Mouse (Mus musculus) liver (tissue): ENCODE measurements around the gene Arhgef7.

Experiments used
- DNase-seq: peaks from one replicate; pipeline ENCODE4 v3.0.0-alpha.2; 2020; ENCODE audit warnings: mixed read lengths

Arhgef7 gene

DNA sequence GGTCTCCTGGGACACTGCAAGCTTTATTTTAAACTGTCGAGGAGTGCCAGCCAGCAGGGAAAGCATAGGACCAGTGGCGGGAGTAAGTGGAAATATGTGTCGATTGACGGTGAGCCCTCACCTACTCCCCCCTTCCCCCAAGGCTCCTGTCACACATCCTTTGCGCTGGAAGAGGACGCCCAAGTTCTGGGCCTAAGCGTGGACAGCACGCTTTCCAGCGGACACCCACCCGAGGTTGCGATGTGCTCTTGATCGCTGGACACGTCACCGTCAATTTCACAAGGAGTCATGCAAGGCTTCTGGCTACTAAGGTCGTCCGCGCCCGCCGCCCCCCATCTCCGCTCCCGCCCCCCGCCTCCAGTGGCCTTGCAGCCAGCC is 259 bp upstream of the Arhgef7 start:
- no peak for DNase-seq

DNA sequence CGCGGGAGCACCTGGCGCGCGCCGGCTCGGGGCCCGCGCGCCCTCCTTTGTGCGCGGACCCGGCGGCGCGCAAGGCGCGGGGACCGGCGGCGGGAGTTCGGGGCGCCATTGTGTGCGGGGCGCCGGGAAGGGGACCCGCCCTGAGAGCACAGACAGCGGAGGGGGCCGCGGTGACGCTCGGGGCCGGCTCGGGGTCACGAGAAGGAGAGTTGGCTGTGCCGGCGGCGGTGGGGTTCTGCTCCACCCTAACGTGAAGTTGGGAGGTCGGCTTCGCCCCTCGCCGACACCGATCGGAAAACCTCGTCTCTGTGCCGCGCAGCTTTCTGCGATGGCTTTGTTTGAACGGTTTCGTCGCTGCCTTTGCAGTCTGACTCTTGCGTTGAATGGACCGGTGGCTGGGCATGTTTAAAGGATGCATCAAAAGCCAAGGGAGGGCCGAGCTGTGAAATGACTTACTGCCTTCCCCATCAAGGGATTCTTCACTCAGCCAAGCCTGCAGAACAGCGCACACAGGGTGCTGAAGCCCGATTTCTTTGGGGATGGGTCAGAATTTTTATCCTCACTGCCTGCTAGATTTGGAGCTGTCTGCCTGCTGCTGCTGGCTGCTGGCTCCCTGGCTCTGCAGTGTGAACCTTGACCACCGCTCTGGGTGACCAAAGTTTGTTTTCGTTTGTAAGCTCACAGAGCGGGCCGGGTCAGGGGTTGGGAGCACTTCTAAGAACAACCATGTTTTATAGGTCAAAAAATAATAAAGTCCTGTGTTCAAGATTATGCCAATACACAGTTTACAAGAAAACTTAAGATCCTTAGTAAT is 1.2 kb downstream of the Arhgef7 start:
- DNase-seq: peak; percentile 50

DNA sequence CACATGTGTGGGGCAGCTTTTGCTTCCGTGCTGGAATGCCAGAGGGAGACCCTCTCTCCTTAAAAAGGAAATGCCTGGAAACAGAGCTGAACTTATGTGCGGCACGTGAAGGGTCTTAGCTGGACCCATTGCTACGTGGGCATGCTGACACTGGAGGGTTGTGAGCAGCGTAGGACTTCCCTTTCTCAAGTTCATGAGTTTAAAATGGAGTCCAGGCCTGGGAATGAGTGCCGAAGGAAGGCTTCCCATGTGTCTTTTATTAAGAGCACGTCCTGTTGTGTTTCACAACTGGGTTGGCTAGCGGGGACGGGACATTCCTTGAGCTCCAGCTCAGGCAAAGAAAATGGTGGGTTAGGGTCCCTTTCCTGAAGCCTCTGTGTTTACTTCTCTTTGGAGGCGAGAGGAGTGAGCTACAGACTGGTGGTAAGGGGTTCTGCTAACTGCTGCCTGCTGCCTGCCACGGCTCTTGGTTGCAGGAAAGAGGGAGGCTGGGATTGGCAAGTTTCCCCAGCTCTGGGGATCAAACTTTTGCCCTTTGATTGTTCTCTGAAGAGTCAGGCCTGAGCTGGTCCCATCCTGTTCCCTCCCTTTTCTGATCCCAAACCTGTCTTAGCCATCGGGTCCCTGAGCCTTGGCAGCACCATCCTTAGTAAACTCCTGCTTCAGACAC is 2.9 kb downstream of the Arhgef7 start:
- DNase-seq: no peak

DNA sequence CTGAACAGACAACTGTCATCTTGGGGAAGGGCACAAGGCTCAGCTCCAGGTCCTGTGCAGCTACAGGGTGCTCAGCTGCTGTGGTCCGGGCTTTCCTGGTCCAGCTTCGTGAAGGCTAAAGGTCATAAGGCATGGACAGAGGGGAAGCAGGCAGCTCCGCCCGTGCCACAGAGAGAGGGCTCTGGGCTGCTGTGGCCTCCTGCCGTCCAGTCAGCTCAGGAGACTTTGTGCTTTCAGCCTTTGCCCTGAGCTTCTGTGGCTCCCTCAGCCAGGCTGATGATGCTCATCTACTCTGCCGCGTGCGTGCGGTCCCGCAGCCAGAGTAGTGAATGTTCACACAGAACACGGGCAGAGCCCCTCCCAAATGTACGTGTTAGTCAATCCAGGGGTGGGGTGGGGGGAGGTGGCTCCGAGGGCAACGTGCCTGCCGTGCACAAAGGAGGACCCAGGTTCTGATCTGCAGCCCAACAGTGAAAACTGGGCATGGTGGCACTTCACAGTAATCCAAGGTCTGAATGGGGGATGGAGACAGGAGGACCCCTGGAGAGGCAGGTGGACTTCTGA is 8.2 kb downstream of the Arhgef7 start:
- peak; percentile 29 for DNase-seq

DNA sequence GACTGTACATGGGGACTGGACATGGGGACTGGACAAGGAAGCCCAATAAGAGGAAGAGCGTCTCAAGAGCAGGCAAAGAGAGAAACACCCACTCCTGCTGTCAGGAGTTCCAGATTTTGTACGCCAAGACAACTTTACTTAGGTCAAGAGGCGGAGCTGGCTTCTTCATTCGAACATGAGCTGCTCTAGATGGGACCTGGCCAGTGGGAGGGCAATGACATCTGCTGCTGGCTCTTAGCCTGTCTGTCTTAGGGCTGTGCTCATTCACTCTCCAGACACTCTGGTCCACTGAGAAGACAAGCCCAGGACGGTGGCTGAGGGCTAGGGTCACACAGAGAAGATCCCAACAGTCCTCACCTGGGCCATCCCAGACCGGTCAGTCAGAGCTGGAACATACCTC is 9.6 kb downstream of the Arhgef7 start:
- DNase-seq: no peak

DNA sequence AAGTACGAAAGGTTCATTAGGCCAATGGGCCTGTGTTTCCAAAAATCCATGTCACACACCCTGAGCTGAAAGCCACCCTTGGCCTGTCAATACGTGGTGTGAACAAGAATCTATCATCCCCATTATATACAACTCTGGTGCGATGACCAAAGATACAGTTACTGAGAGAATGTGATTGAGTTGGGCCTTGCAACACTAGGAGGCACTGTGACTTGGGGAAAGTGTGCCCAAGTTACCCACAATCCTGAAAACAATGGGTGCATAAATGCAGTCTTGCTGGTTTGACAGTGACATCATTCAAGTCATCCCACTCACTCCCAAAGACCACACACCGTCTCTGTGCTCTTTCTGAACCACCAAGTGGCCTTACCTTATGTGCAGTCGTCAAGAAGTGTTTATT is 11.6 kb downstream of the Arhgef7 start:
- no peak for DNase-seq

DNA sequence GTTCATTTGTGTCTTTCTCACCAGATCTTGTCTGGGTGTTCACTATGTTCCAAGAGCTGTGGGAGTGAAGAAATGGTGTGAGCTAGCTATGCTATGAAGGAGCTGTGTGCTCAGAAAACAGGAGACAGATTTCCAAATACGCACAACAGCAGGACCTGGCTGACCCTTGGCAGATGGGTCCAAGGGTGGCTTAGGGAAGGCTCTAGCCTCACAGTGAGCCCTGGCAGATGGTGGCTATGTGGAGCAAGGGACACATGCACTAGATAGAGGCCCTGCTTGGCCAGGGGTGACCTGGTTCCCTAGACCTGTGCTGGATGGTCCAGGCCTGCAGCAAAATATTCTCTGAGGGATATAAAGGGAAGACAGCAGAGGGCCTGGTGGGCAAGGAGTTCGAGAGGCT is 13.3 kb downstream of the Arhgef7 start:
- no peak for DNase-seq

DNA sequence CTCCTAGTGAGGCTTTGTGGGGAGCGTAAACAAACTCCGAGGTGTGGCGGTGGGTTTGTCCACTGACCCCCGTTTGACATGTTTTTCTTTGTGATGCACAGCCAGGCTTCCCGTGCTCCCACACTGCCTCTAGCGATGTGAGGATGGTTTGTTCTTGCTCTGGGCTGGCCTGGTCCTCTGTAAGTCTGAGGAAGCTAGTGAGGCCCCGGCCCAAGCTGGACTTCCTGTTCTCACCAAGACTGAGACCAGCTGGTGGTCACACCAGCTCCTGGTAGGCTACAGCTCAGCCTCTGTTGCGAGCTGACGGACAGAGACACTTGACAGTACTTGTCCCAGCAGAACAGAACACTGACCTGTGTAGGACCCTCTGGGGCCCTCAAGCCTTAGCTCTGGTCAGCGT is 16.1 kb downstream of the Arhgef7 start:
- DNase-seq: no peak

DNA sequence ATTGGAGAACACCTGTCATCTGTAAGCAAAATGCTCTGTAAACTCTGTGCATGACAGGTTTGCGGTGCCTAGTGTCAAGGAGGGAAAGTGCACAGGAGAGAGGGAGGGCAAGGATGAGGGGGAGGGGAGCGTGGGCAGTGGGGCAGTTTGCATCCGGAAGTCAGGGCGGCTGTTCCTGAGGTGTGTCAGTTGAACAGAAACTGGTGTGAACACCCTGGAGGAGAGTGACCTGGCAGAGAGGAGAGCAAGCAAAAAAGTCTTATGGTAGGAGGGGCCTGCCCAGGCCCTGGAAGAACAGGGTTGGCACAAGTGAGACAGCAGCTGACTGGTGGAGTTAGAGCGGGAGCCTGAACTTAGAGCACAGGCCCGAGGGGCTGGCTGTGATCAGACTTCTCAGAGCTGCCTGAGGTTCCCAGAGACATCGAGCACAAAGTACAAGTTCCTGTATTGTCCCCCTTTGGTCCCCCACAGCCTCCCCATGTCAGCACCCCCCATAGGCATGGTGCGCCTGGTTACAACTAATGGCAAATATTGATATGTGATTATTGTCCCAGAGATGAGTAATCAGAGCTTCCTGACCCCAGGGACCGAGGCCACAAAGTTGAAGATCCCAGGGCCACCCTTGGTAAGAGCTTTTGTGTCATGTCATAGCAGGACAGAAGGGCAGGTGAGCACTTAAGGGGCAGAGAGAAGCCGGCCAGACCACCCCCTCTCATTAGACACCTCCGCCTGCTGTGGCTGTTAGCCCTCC is 19.5 kb downstream of the Arhgef7 start:
- no peak for DNase-seq

DNA sequence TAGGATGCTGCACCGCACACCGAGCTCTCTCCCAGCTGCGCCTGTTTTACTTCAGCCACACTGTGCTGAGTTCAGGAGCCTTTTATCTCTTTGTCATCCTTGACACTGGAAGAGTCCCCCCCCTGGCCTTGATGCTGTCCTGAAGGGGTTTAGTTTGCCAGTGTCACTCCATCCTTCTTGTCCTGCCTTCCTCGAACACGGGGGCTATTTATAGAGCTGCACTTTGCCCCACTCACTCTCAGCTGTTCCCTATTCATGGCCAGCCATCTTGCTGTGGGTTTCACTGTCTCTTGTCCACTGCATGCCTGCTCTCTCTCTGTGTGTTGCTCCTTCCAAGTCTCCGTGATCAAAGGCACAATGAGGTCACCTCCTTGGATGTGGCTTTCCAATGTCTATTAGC is 22.0 kb downstream of the Arhgef7 start:
- no peak for DNase-seq

DNA sequence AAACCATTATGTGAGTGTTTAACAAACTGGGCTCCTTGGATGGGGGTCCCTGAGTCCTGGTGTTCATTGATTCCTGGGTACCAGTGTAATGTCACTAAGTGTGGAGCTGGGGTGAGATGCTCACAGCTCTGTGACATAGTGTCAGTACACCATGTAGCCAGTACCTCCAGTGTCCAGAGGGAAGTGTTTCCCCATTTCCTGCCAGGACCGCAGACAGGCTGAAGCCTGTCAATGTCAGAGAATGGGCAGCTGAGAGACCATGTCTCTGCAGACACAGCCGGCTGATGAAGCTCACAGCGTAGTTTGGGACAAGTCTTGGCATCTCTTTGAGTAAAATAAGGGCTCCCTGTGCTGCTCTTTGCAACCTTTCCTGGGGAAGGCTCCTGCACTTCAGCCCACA is 24.8 kb downstream of the Arhgef7 start:
- DNase-seq: no peak

DNA sequence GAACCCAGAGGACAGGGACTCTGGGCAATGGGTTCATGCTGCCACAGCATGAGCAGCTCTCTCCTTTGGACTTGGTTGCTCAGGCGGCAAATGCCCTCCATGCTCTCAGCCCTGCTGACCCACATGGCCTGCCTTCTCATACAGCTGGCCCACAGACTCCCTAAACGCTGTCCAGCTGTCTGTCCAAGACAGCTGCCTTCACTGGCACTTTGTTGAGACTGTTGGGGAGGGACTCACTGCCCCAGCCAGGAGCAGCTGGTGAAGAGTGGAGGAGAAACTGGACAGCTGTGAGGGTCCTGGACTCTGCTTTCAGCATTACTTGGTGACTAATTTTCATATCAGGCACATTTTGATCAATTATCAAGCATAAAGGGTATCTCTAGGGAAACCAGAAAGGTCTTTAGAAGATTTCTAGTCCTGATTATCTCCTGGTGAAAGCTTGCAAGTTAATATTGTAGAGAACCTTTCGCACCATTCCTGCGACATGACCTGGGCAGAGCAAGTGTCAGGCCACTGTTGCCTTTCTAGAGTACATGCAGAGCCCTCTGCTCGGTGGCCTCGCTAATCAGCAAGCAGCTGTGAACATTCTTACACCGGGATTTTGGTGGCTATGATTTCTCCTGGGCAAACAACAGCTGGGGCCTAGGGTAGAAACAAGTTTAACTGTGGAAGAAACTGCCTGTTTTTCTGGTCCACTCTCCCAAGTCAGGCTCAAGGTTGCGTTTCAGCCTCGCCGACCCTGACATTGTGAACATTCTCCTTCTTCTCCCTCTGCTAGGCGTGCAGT is 25.8 kb downstream of the Arhgef7 start:
- no peak for DNase-seq

DNA sequence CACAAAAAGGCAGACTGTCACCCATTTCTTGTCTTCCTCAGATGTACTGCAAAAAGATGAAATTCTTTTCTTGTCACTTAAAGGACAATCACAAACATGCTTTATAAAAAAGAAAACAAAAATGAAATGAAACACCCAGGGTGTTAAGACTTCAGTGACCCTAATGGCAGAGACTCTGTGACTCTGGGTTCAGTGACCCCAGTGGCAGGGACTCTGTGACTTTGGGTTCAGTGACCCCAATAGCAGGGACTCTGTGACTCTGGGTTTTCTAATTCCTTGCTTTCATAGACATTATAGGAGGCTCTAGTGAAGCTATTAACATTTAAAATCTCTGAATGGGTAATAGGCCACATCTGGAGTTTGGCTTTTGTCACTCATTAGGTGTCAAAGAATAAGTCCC is 27.2 kb downstream of the Arhgef7 start:
- DNase-seq: no peak

DNA sequence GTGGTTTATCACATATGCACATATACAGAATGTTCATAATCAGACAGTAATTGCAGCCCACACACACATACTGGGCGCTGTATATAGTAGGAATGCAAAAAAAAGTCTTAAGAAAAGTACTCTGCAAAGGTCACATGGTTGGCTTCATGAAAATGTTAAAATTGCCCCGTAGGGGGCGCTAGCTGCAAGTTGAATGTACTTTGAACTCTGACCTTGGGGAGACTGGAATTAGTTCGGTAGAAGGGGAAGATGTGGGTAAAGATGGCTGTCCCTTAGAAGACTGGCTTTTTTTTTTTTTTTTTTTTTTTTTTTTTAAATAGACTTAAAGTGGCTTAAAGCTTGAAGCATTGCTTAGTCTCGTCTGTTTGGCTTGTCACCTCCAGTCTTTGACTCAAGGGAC is 28.4 kb downstream of the Arhgef7 start:
- peak; percentile 73 for DNase-seq

DNA sequence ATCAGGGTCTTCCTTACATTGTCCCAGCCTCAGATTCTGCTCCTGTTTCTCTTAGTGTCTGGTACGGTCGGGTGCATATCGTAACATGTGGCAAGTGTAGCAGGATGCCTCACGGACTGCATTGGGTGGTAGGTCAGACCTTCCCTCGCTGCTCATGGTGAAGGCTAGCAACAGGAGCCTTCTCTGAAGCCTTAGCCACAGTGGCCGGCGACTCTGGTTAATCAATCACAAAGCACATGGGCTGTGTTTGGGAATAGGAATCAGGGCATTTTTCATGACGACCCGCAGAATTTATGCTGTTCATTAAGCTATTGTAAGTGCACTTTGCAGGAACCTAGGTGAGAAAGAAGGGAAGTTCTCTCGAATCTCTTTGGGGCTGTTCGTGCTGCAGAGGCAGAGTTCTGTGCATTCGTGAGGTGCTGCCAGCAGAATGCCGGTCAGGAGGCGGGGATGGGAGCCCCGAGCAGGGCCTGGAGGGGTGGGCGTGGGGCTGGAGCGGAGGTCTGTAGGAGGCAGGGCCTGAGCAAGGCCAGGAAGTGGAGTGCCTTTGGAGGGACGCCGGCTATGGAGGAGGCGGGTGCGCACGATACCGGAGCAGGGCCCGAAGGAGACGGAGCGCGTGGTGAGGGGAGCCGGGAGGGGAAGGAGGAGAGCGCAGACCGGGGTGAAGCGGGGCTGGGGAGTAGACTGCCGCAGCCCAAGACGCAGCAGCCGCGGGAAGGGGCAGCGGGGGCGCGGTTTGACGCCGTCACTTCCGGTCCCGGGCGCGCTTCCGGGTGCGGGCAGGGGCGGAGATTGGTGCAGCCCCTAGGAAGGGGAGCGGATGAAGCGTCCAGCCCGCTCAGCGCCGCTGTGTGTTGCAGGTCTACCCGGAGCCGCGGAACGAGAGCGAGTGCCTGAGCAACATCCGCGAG is 30.3 kb downstream of the Arhgef7 start:
- DNase-seq: peak; percentile 88

DNA sequence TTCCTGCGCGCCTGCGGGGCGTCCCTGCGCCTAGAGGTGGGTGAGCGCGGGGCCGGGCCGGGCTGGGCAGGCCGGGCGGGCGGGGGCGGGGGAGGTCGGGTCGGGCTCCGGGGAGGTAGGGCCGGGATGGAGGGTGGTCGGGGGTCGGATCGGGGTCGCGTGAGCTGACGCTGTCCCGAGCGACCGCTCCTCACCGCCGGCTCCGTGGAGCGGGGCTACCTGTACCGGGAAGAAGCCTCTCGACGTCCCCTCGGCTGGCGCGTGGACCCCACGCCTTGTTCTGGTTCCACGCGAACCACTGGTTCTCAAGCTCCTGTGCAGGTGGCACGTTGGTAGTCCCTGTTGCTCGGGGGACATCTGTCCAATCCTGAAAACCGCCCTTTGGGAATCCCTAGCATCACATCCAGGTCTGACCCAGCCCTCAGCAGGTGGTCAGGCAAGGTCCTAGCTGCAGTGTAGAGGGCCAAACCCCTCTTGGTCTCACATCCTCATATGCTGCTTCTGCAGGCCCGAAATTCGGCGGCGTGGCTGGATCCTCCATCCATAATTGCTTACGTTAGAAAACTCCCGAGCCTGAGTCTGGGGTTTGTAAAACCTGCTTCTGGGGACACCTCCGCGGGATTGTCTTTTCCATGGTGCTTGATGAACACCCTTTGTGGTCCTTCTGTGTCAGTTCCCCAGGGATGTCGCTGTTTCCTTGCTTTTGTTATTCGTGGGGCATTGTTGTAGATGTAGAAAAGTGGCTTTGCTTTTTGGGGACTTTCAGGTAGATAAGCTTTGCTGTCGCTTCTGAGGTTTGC is 31.2 kb downstream of the Arhgef7 start:
- no peak for DNase-seq

DNA sequence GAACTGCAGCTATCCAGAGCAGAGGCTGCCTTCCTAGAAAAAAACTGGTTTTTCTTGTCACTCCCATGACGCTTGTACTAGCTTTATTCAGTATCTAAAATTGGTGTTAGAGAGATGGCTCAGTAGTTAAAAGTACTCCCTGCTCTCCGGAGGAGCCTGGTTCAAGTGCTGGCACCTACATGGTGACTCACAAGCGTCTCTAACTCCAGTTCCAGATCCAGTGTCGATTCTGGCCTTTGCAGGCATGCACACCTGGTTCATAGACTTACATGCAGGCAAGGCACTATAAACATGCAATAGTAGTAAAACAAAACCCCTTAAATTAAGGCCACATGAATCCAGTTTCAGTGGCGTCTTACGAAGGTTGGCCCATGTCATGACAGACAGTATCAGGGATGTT is 34.0 kb downstream of the Arhgef7 start:
- DNase-seq: no peak

DNA sequence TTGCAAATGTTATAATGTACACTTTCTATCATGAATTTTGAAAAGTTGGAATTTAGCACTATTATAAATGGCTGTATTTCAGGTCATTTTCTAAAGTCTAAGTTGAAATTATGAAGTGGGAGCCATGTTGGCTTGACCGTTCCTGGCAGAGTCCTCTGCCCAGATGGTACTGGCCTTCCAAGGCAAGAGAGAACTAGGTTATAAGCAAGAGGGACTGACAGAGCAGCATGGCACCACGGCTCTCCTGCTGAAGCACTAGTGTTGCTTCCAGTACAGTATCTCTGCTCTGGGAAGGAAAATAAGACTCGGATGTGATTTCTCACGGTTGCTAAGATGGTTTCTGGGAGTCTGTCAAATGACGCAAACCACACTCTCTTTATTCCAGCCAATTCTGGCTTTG is 34.5 kb downstream of the Arhgef7 start:
- no peak for DNase-seq

DNA sequence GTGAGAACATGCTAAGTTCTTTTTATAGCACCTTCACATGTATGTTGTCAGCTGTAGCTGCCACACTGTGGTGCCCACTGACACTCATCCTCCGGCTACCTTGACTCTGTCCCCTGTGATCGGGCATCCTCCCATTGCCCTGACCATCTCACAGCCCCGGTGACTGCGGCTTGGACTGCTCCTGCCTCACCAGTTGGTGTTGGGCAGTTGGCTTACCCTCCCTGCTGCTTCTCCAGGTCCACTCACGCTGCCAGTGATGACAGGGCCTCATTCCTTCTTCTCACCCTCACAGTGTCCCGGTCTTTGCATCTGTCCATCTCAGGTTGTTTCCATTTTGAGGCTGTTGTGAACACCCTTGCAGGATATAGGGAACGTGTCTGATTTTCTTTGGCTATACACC is 35.3 kb downstream of the Arhgef7 start:
- no peak for DNase-seq

DNA sequence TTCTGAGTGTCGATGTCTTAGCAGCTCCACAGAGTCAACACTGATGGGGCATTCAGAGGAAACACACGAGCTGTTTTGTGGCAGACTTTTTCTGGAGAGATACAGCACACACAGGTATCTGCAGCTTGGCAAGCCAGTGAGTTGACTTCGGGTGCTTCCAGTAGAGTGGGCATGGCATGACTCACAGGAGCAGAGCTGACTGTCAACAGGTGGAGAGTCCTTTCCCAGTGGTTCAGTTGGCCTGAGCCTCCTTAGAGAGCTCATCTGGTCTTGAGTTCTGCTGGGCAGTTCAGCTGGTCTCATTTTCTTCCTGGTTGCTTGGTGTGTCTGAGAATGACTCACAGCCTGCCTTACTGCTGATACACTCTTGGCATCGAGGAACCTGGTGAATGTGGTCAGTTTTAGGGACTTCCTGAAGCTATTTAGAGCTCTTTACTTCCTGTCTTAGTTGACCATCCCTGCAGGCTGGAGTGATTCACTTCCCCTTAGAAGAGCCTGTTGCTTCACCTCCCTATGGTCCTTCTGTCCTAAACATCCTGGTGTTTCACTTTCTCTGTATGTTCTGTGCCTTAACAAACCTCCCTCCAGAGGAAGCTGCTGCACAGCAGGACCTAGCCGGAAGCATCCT is 39.8 kb downstream of the Arhgef7 start:
- no peak for DNase-seq
